Mouse (Mus musculus): Measurements from ENCODE around the gene Plcb1. TPM values are rescaled to one million over a fixed set of nuclear protein-coding genes. Genes with fewer than 3 reads are reported as not detected.

The Plcb1 gene
- polyA plus RNA-seq, 1 experiment from 2014 or later: 3.2 TPM

- Histone ChIP-seq H3K4me2 (ENCODE audit: low read depth, low read length) (no peak overlapping the region), H3K9ac (ENCODE audit: low read length) (no peak overlapping the region), H3K27me3 (ENCODE audit: control insufficient read depth, insufficient read depth, low read length) (no peaks in the 10 kb centered on the region), H3K4me1 (ENCODE audit: control insufficient read depth, insufficient read depth, low read length) (no peaks in the 10 kb centered on the region), H3K27ac (ENCODE audit: low read length) (no peak overlapping the region), H3K9me3 (replicated peaks; ENCODE audit: control insufficient read depth, low read length) (no peaks in the 10 kb centered on the region), H3K4me3 (ENCODE audit: low read length) (no peak overlapping the region), H3K36me3 (ENCODE audit: control insufficient read depth, insufficient read depth) (no peaks in the 10 kb centered on the region)
- WGBS: 73% methylated on average over 9 of the region's 9 CpGs
- ATAC-seq (replicated peaks; ENCODE audit: extremely low read depth, insufficient read depth, low FRiP score): no peak
Observed at GRCm38 (mm10) chr2:134920611-134921280, 134.9 kb downstream of the Plcb1 start.

GRCm38 (mm10) chr2:134922636-134923375 lies 136.9 kb downstream of the Plcb1 start:
- ATAC-seq (replicated peaks; ENCODE audit: extremely low read depth, insufficient read depth, low FRiP score): no peak
- Histone ChIP-seq H3K36me3 (ENCODE audit: control insufficient read depth, insufficient read depth) (no peaks in the 10 kb centered on the region), H3K27ac (ENCODE audit: low read length) (no peak overlapping the region), H3K4me1 (ENCODE audit: control insufficient read depth, insufficient read depth, low read length) (0 out of 2 replicates have a peak, but pooled peaks cover 4% of the 10 kb centered on the region), H3K9me3 (replicated peaks; ENCODE audit: control insufficient read depth, low read length) (no peaks in the 10 kb centered on the region), H3K9ac (ENCODE audit: low read length) (no peak overlapping the region), H3K27me3 (ENCODE audit: control insufficient read depth, insufficient read depth, low read length) (no peaks in the 10 kb centered on the region), H3K4me3 (ENCODE audit: low read length) (no peak overlapping the region), H3K4me2 (ENCODE audit: low read depth, low read length) (no peak overlapping the region)
- 84% methylated on average over 10 of the region's 10 CpGs for WGBS

- 87% methylated on average over 4 of the region's 4 CpGs for WGBS
- Histone ChIP-seq H3K27me3 (ENCODE audit: control insufficient read depth, insufficient read depth, low read length) (no peaks in the 10 kb centered on the region), H3K9me3 (replicated peaks; ENCODE audit: control insufficient read depth, low read length) (no peaks in the 10 kb centered on the region), H3K27ac (ENCODE audit: low read length) (no peak overlapping the region), H3K4me2 (ENCODE audit: low read depth, low read length) (no peak overlapping the region), H3K9ac (ENCODE audit: low read length) (no peak overlapping the region), H3K4me1 (ENCODE audit: control insufficient read depth, insufficient read depth, low read length) (0 out of 2 replicates have a peak, but pooled peaks cover 4% of the 10 kb centered on the region), H3K4me3 (ENCODE audit: low read length) (no peak overlapping the region), H3K36me3 (ENCODE audit: control insufficient read depth, insufficient read depth) (no peaks in the 10 kb centered on the region)
- no peak for ATAC-seq (replicated peaks; ENCODE audit: extremely low read depth, insufficient read depth, low FRiP score)
Observed at GRCm38 (mm10) chr2:134924143-134924655, 138.3 kb downstream of the Plcb1 start.

- Histone ChIP-seq H3K27ac (ENCODE audit: low read length) (no peak overlapping the region), H3K9me3 (replicated peaks; ENCODE audit: control insufficient read depth, low read length) (no peaks in the 10 kb centered on the region), H3K4me2 (ENCODE audit: low read depth, low read length) (no peak overlapping the region), H3K4me3 (ENCODE audit: low read length) (no peak overlapping the region), H3K36me3 (ENCODE audit: control insufficient read depth, insufficient read depth) (no peaks in the 10 kb centered on the region), H3K9ac (ENCODE audit: low read length) (no peak overlapping the region), H3K27me3 (ENCODE audit: control insufficient read depth, insufficient read depth, low read length) (no peaks in the 10 kb centered on the region), H3K4me1 (ENCODE audit: control insufficient read depth, insufficient read depth, low read length) (0 out of 2 replicates have a peak, but pooled peaks cover 4% of the 10 kb centered on the region)
- ATAC-seq (replicated peaks; ENCODE audit: extremely low read depth, insufficient read depth, low FRiP score): no peak
- 76% methylated on average over 1 of the region's 1 CpGs for WGBS
Observed at GRCm38 (mm10) chr2:134926266-134926665, 140.4 kb downstream of the Plcb1 start.

- Histone ChIP-seq H3K4me2 (ENCODE audit: low read depth, low read length) (no peak overlapping the region), H3K4me1 (ENCODE audit: control insufficient read depth, insufficient read depth, low read length) (0 out of 2 replicates have a peak, but pooled peaks cover 4% of the 10 kb centered on the region), H3K9ac (ENCODE audit: low read length) (no peak overlapping the region), H3K4me3 (ENCODE audit: low read length) (no peak overlapping the region), H3K36me3 (ENCODE audit: control insufficient read depth, insufficient read depth) (no peaks in the 10 kb centered on the region), H3K9me3 (replicated peaks; ENCODE audit: control insufficient read depth, low read length) (no peaks in the 10 kb centered on the region), H3K27me3 (ENCODE audit: control insufficient read depth, insufficient read depth, low read length) (no peaks in the 10 kb centered on the region), H3K27ac (ENCODE audit: low read length) (no peak overlapping the region)
- no peak for ATAC-seq (replicated peaks; ENCODE audit: extremely low read depth, insufficient read depth, low FRiP score)
- 75% methylated on average over 5 of the region's 5 CpGs for WGBS
Observed at GRCm38 (mm10) chr2:134927072-134927471, 141.2 kb downstream of the Plcb1 start.

GRCm38 (mm10) chr2:134929452-134929851 lies 143.6 kb downstream of the Plcb1 start:
- Histone ChIP-seq H3K27ac (ENCODE audit: low read length) (no peak overlapping the region), H3K4me3 (ENCODE audit: low read length) (no peak overlapping the region), H3K4me1 (ENCODE audit: control insufficient read depth, insufficient read depth, low read length) (0 out of 2 replicates have a peak, but pooled peaks cover 4% of the 10 kb centered on the region), H3K36me3 (ENCODE audit: control insufficient read depth, insufficient read depth) (no peaks in the 10 kb centered on the region), H3K9ac (ENCODE audit: low read length) (no peak overlapping the region), H3K27me3 (ENCODE audit: control insufficient read depth, insufficient read depth, low read length) (no peaks in the 10 kb centered on the region), H3K9me3 (replicated peaks; ENCODE audit: control insufficient read depth, low read length) (no peaks in the 10 kb centered on the region), H3K4me2 (ENCODE audit: low read depth, low read length) (no peak overlapping the region)
- no peak for ATAC-seq (replicated peaks; ENCODE audit: extremely low read depth, insufficient read depth, low FRiP score)

- H3K27ac ChIP-seq (ENCODE audit: low read length): no peak overlapping the region
- H3K4me3 ChIP-seq (ENCODE audit: low read length): no peak overlapping the region
- H3K9me3 ChIP-seq (replicated peaks; ENCODE audit: control insufficient read depth, low read length): no peaks in the 10 kb centered on the region
- H3K4me2 ChIP-seq (ENCODE audit: low read depth, low read length): no peak overlapping the region
- 0 out of 2 replicates have a peak, but pooled peaks cover 4% of the 10 kb centered on the region for H3K4me1 ChIP-seq (ENCODE audit: control insufficient read depth, insufficient read depth, low read length)
- ATAC-seq (replicated peaks; ENCODE audit: extremely low read depth, insufficient read depth, low FRiP score): no peak
- H3K9ac ChIP-seq (ENCODE audit: low read length): no peak overlapping the region
- no peaks in the 10 kb centered on the region for H3K27me3 ChIP-seq (ENCODE audit: control insufficient read depth, insufficient read depth, low read length)
- WGBS: 76% methylated on average over 4 of the region's 4 CpGs
- no peaks in the 10 kb centered on the region for H3K36me3 ChIP-seq (ENCODE audit: control insufficient read depth, insufficient read depth)
Observed at GRCm38 (mm10) chr2:134930961-134931360, 145.1 kb downstream of the Plcb1 start.

- no peaks in the 10 kb centered on the region for H3K27me3 ChIP-seq (ENCODE audit: control insufficient read depth, insufficient read depth, low read length)
- 81% methylated on average over 5 of the region's 5 CpGs for WGBS
- no peak overlapping the region for H3K4me2 ChIP-seq (ENCODE audit: low read depth, low read length)
Observed at GRCm38 (mm10) chr2:134931756-134932421, 146.0 kb downstream of the Plcb1 start.

GRCm38 (mm10) chr2:134935469-134935868 lies 149.6 kb downstream of the Plcb1 start:
- Histone ChIP-seq H3K27me3 (ENCODE audit: control insufficient read depth, insufficient read depth, low read length) (no peaks in the 10 kb centered on the region), H3K4me3 (ENCODE audit: low read length) (no peak overlapping the region), H3K27ac (ENCODE audit: low read length) (no peak overlapping the region), H3K4me1 (ENCODE audit: control insufficient read depth, insufficient read depth, low read length) (no peaks in the 10 kb centered on the region), H3K9me3 (replicated peaks; ENCODE audit: control insufficient read depth, low read length) (no peaks in the 10 kb centered on the region), H3K36me3 (ENCODE audit: control insufficient read depth, insufficient read depth) (no peaks in the 10 kb centered on the region), H3K9ac (ENCODE audit: low read length) (no peak overlapping the region), H3K4me2 (ENCODE audit: low read depth, low read length) (no peak overlapping the region)
- WGBS: 95% methylated on average over 2 of the region's 2 CpGs
- ATAC-seq (replicated peaks; ENCODE audit: extremely low read depth, insufficient read depth, low FRiP score): no peak

More at GRCm38 (mm10) chr2:134931756-134932421, 146.0 kb downstream of the Plcb1 start:
- H3K27ac ChIP-seq (ENCODE audit: low read length): no peak overlapping the region
- no peaks in the 10 kb centered on the region for H3K36me3 ChIP-seq (ENCODE audit: control insufficient read depth, insufficient read depth)
- H3K9ac ChIP-seq (ENCODE audit: low read length): no peak overlapping the region
- no peak for ATAC-seq (replicated peaks; ENCODE audit: extremely low read depth, insufficient read depth, low FRiP score)
- H3K4me3 ChIP-seq (ENCODE audit: low read length): no peak overlapping the region
- no peaks in the 10 kb centered on the region for H3K9me3 ChIP-seq (replicated peaks; ENCODE audit: control insufficient read depth, low read length)
- H3K4me1 ChIP-seq (ENCODE audit: control insufficient read depth, insufficient read depth, low read length): no peaks in the 10 kb centered on the region

Measured in heart, embryonic 16.5 days (tissue).